Mouse (Mus musculus) embryonic facial prominence, embryonic 10.5 days (tissue): ENCODE measurements around the gene Steap1. TPM values are rescaled to one million over a fixed set of nuclear protein-coding genes. Genes with fewer than 3 reads are reported as not detected.

ENCODE experiments used
- polyA plus RNA-seq: library from polyadenylated mRNA; unstranded; fragments of >200 nt; fragmentation: Nextera tagmentation; extraction: Ambion mirVana; gene quantifications from 2 replicates; pipeline ENCODE4 v1.2.1, GENCODE M21; 2016

Gene Steap1
- polyA plus RNA-seq, 1 experiment from 2014 or later: 6.0 TPM

Other genes with a start within 250 kb of the Steap1 start
- gene Cldn12, start 234.4 kb downstream of the Steap1 start, polyA plus RNA-seq: 32.4 and 34.5 TPM in 2 replicates
- 38.0 and 39.5 TPM in 2 replicates for gene Gtpbp10, start 189.8 kb downstream of the Steap1 start, polyA plus RNA-seq
- gene Gm8773, start 175.5 kb downstream of the Steap1 start, polyA plus RNA-seq: 1.5 and 1.8 TPM in 2 replicates
- 2.3 and 2.9 TPM in 2 replicates for gene Cfap69, start 85.1 kb downstream of the Steap1 start, polyA plus RNA-seq
- gene Steap2, start 54.7 kb downstream of the Steap1 start, polyA plus RNA-seq: 6.4 and 8.6 TPM in 2 replicates